Mouse (Mus musculus): Measurements from ENCODE around the gene Babam2. TPM values are rescaled to one million over a fixed set of nuclear protein-coding genes. Genes with fewer than 3 reads are reported as not detected.

The Babam2 gene
- polyA plus RNA-seq, 1 experiment from 2014 or later, result 42.9 TPM

DNA sequence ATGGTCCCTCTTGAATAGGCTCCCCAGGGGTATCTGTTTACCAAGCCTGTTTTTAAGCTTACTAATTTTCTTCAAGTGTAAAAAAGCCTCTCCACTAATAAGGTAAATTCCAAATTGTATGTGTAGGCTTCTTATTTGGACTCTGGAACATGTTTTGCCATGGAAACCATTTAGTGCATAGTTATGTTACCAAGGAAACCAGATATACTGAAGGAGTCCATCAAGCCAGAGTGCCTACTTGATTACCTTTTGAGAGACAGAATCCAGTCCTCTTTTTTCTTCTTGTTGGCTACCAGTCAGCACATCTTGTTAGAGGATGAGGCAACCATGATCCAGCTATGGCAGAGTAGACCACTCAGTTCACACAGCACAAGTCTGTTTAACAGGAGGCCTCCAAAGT lies 222.6 kb downstream of the Babam2 start:
- Histone ChIP-seq H3K4me1 (ENCODE audit: control insufficient read depth, insufficient read depth, low read length) (0 out of 2 replicates have a peak, but pooled peaks cover 3% of the 10 kb centered on the region), H3K36me3 (ENCODE audit: control insufficient read depth, insufficient read depth, low read length) (no peaks in the 10 kb centered on the region), H3K27ac (ENCODE audit: low read depth, low read length) (0 out of 2 replicates have a peak overlapping the region, but pooled peaks have one; percentile 4), H3K27me3 (ENCODE audit: control insufficient read depth, insufficient read depth, low read length) (no peaks in the 10 kb centered on the region), H3K4me2 (no peak overlapping the region), H3K9ac (ENCODE audit: low read depth, low read length) (no peak overlapping the region), H3K9me3 (replicated peaks; ENCODE audit: control insufficient read depth, low read length) (no peaks in the 10 kb centered on the region), H3K4me3 (ENCODE audit: low read depth, low read length) (no peak overlapping the region)
- ATAC-seq (replicated peaks; ENCODE audit: insufficient number of reproducible peaks, low FRiP score, low TSS enrichment), result no peak

- H3K4me1 ChIP-seq (ENCODE audit: control insufficient read depth, insufficient read depth, low read length), result 0 out of 2 replicates have a peak, but pooled peaks cover 3% of the 10 kb centered on the region
- ATAC-seq (replicated peaks; ENCODE audit: insufficient number of reproducible peaks, low FRiP score, low TSS enrichment), result no peak
- 39% methylated on average over 1 of the region's 1 CpGs for WGBS (ENCODE audit: insufficient replicate concordance)
- H3K27me3 ChIP-seq (ENCODE audit: control insufficient read depth, insufficient read depth, low read length), result no peaks in the 10 kb centered on the region
- H3K9ac ChIP-seq (ENCODE audit: low read depth, low read length), result no peak overlapping the region
- no peak overlapping the region for H3K4me3 ChIP-seq (ENCODE audit: low read depth, low read length)
- no peaks in the 10 kb centered on the region for H3K36me3 ChIP-seq (ENCODE audit: control insufficient read depth, insufficient read depth, low read length)
- H3K4me2 ChIP-seq, result no peak overlapping the region
- H3K27ac ChIP-seq (ENCODE audit: low read depth, low read length), result no peak overlapping the region
- H3K9me3 ChIP-seq (replicated peaks; ENCODE audit: control insufficient read depth, low read length), result no peaks in the 10 kb centered on the region
These were observed 223.4 kb downstream of the Babam2 start for GRCm38 (mm10) chr5:31920890-31921289.

DNA sequence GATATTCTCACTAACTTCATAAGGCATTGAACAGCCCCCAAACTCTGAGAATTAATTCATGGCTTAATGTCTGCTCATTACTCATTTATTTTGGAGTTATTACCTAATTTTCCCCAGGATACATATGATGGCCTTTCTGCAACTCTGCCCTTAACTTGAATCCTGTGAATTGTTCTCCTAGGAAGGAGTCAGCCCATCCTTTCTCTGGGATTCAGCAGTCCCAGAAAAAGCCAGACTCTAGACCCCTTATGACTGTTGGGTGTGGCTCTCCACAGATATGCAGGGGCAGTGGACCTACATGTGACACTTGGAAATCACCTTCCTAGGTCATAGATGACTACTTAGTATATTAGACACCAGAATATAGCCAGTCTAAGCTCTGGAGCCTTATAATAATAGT lies 226.6 kb downstream of the Babam2 start:
- Histone ChIP-seq H3K4me1 (ENCODE audit: control insufficient read depth, insufficient read depth, low read length) (0 out of 2 replicates have a peak, but pooled peaks cover 3% of the 10 kb centered on the region), H3K27me3 (ENCODE audit: control insufficient read depth, insufficient read depth, low read length) (no peaks in the 10 kb centered on the region), H3K9ac (ENCODE audit: low read depth, low read length) (no peak overlapping the region), H3K36me3 (ENCODE audit: control insufficient read depth, insufficient read depth, low read length) (no peaks in the 10 kb centered on the region), H3K27ac (ENCODE audit: low read depth, low read length) (no peak overlapping the region), H3K4me2 (no peak overlapping the region), H3K4me3 (ENCODE audit: low read depth, low read length) (no peak overlapping the region), H3K9me3 (replicated peaks; ENCODE audit: control insufficient read depth, low read length) (no peaks in the 10 kb centered on the region)
- ATAC-seq (replicated peaks; ENCODE audit: insufficient number of reproducible peaks, low FRiP score, low TSS enrichment), result no peak

- no peak overlapping the region for H3K9ac ChIP-seq (ENCODE audit: low read depth, low read length)
- peaks cover 13% of the 10 kb centered on the region; the same call in 1 of the 2 replicates for H3K4me1 ChIP-seq (ENCODE audit: control insufficient read depth, insufficient read depth, low read length)
- H3K27ac ChIP-seq (ENCODE audit: low read depth, low read length), result no peak overlapping the region
- no peak for ATAC-seq (replicated peaks; ENCODE audit: insufficient number of reproducible peaks, low FRiP score, low TSS enrichment)
- 96% methylated on average over 1 of the region's 1 CpGs for WGBS (ENCODE audit: insufficient replicate concordance)
- no peak overlapping the region for H3K4me2 ChIP-seq
- no peaks in the 10 kb centered on the region for H3K9me3 ChIP-seq (replicated peaks; ENCODE audit: control insufficient read depth, low read length)
- no peak overlapping the region for H3K4me3 ChIP-seq (ENCODE audit: low read depth, low read length)
- H3K27me3 ChIP-seq (ENCODE audit: control insufficient read depth, insufficient read depth, low read length), result no peaks in the 10 kb centered on the region
- no peaks in the 10 kb centered on the region for H3K36me3 ChIP-seq (ENCODE audit: control insufficient read depth, insufficient read depth, low read length)
These were observed 229.1 kb downstream of the Babam2 start for GRCm38 (mm10) chr5:31926551-31926950.

GRCm38 (mm10) chr5:31929007-31929406 lies 231.5 kb downstream of the Babam2 start:
- H3K4me2 ChIP-seq, result no peak overlapping the region

GRCm38 (mm10) chr5:31931127-31931625 lies 233.7 kb downstream of the Babam2 start:
- Histone ChIP-seq H3K4me3 (ENCODE audit: low read depth, low read length) (no peak overlapping the region), H3K27ac (ENCODE audit: low read depth, low read length) (no peak overlapping the region), H3K4me1 (ENCODE audit: control insufficient read depth, insufficient read depth, low read length) (peaks cover 21% of the 10 kb centered on the region), H3K9me3 (replicated peaks; ENCODE audit: control insufficient read depth, low read length) (no peaks in the 10 kb centered on the region), H3K4me2 (no peak overlapping the region), H3K27me3 (ENCODE audit: control insufficient read depth, insufficient read depth, low read length) (no peaks in the 10 kb centered on the region), H3K36me3 (ENCODE audit: control insufficient read depth, insufficient read depth, low read length) (no peaks in the 10 kb centered on the region), H3K9ac (ENCODE audit: low read depth, low read length) (no peak overlapping the region)
- ATAC-seq (replicated peaks; ENCODE audit: insufficient number of reproducible peaks, low FRiP score, low TSS enrichment), result no peak
- 57% methylated on average over 8 of the region's 8 CpGs for WGBS (ENCODE audit: insufficient replicate concordance)

More at GRCm38 (mm10) chr5:31929007-31929406, 231.5 kb downstream of the Babam2 start:
- H3K27ac ChIP-seq (ENCODE audit: low read depth, low read length), result no peak overlapping the region
- H3K4me1 ChIP-seq (ENCODE audit: control insufficient read depth, insufficient read depth, low read length), result peaks cover 20% of the 10 kb centered on the region
- H3K4me3 ChIP-seq (ENCODE audit: low read depth, low read length), result no peak overlapping the region
- no peaks in the 10 kb centered on the region for H3K36me3 ChIP-seq (ENCODE audit: control insufficient read depth, insufficient read depth, low read length)
- H3K9me3 ChIP-seq (replicated peaks; ENCODE audit: control insufficient read depth, low read length), result no peaks in the 10 kb centered on the region
- H3K27me3 ChIP-seq (ENCODE audit: control insufficient read depth, insufficient read depth, low read length), result no peaks in the 10 kb centered on the region
- no peak overlapping the region for H3K9ac ChIP-seq (ENCODE audit: low read depth, low read length)
- WGBS (ENCODE audit: insufficient replicate concordance), result 84% methylated on average over 7 of the region's 7 CpGs
- ATAC-seq (replicated peaks; ENCODE audit: insufficient number of reproducible peaks, low FRiP score, low TSS enrichment), result no peak

DNA sequence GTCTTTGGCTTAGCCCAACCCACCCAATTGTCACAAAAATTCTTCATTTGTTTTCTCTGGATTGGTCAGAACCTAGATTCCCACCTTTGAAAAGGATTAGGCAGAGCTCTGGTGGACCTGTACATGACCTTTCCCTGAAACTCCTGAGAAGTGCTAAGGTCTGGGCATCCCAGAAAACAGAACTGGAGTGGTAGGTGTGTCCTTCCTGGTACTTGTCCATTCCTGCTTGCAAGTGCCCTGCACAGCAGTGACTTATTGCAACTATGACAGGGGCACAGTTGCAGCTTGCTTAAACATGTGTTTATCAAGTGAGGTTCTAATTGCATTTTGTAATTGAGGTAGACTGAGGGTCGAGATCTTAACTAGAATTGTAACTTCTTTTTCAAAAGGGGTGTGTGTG lies 234.2 kb downstream of the Babam2 start:
- ATAC-seq (replicated peaks; ENCODE audit: insufficient number of reproducible peaks, low FRiP score, low TSS enrichment), result no peak
- H3K4me1 ChIP-seq (ENCODE audit: control insufficient read depth, insufficient read depth, low read length), result peaks cover 21% of the 10 kb centered on the region
- no peak overlapping the region for H3K9ac ChIP-seq (ENCODE audit: low read depth, low read length)
- no peaks in the 10 kb centered on the region for H3K27me3 ChIP-seq (ENCODE audit: control insufficient read depth, insufficient read depth, low read length)
- H3K4me3 ChIP-seq (ENCODE audit: low read depth, low read length), result no peak overlapping the region
- no peaks in the 10 kb centered on the region for H3K9me3 ChIP-seq (replicated peaks; ENCODE audit: control insufficient read depth, low read length)
- no peaks in the 10 kb centered on the region for H3K36me3 ChIP-seq (ENCODE audit: control insufficient read depth, insufficient read depth, low read length)
- WGBS (ENCODE audit: insufficient replicate concordance), result 69% methylated on average over 1 of the region's 1 CpGs
- H3K4me2 ChIP-seq, result no peak overlapping the region
- H3K27ac ChIP-seq (ENCODE audit: low read depth, low read length), result no peak overlapping the region

GRCm38 (mm10) chr5:31933296-31933695 lies 235.8 kb downstream of the Babam2 start:
- no peak for ATAC-seq (replicated peaks; ENCODE audit: insufficient number of reproducible peaks, low FRiP score, low TSS enrichment)
- Histone ChIP-seq H3K9ac (ENCODE audit: low read depth, low read length) (no peak overlapping the region), H3K4me3 (ENCODE audit: low read depth, low read length) (no peak overlapping the region), H3K4me2 (no peak overlapping the region), H3K27me3 (ENCODE audit: control insufficient read depth, insufficient read depth, low read length) (no peaks in the 10 kb centered on the region), H3K36me3 (ENCODE audit: control insufficient read depth, insufficient read depth, low read length) (no peaks in the 10 kb centered on the region), H3K9me3 (replicated peaks; ENCODE audit: control insufficient read depth, low read length) (no peaks in the 10 kb centered on the region), H3K4me1 (ENCODE audit: control insufficient read depth, insufficient read depth, low read length) (peaks cover 21% of the 10 kb centered on the region), H3K27ac (ENCODE audit: low read depth, low read length) (no peak overlapping the region)
- WGBS (ENCODE audit: insufficient replicate concordance), result 52% methylated on average over 6 of the region's 6 CpGs

DNA sequence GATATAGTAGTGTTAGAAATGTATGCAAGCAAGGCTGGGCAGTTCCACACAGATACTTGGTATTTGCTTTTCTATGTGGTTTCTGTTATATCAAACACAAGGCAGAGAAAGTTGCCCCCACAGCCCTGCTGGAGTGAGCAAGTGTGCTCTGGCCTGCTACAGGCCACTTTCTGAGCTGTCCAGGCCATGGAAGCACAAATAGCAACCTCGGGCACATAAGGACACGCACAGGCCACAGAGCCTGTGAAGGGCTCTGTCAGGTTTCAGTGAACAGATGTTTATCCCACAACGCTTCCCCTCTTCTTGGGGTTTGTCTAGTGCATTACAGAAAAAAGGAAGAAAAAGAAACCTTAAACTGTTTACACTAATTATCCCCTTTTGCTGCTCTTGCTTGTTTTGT lies 236.9 kb downstream of the Babam2 start:
- H3K9me3 ChIP-seq (replicated peaks; ENCODE audit: control insufficient read depth, low read length), result no peaks in the 10 kb centered on the region
- peaks cover 21% of the 10 kb centered on the region for H3K4me1 ChIP-seq (ENCODE audit: control insufficient read depth, insufficient read depth, low read length)
- no peak overlapping the region for H3K4me3 ChIP-seq (ENCODE audit: low read depth, low read length)
- 67% methylated on average over 3 of the region's 3 CpGs for WGBS (ENCODE audit: insufficient replicate concordance)
- no peak overlapping the region for H3K27ac ChIP-seq (ENCODE audit: low read depth, low read length)
- no peaks in the 10 kb centered on the region for H3K36me3 ChIP-seq (ENCODE audit: control insufficient read depth, insufficient read depth, low read length)
- no peak overlapping the region for H3K9ac ChIP-seq (ENCODE audit: low read depth, low read length)
- no peak overlapping the region for H3K4me2 ChIP-seq
- no peak for ATAC-seq (replicated peaks; ENCODE audit: insufficient number of reproducible peaks, low FRiP score, low TSS enrichment)
- H3K27me3 ChIP-seq (ENCODE audit: control insufficient read depth, insufficient read depth, low read length), result no peaks in the 10 kb centered on the region
